Mouse (Mus musculus): ENCODE measurements at regions not wholly inside any gene's neighbourhood (a gene's known extent, or its start where the extent isn't known, plus 50 kb on each side); places are given as distances from the start of the nearest gene placed in this dataset.

- no peak for DNase-seq
These were observed 599.8 kb upstream of the Gcfc2 start for GRCm38 (mm10) chr6:81323690-81324089.

GRCm38 (mm10) chr6:81363969-81364529 lies 559.4 kb upstream of the Gcfc2 start:
- DNase-seq: no peak

GRCm38 (mm10) chr6:81388484-81388883 lies 535.0 kb upstream of the Gcfc2 start:
- no peak for DNase-seq

- DNase-seq: no peak
These were observed 520.3 kb upstream of the Gcfc2 start for GRCm38 (mm10) chr6:81403122-81403521.

GRCm38 (mm10) chr6:81413611-81414010 lies 509.9 kb upstream of the Gcfc2 start:
- peak; percentile 87 for DNase-seq

GRCm38 (mm10) chr6:81434745-81435144 lies 488.7 kb upstream of the Gcfc2 start:
- no peak for DNase-seq

- DNase-seq: no peak
These were observed 484.3 kb upstream of the Gcfc2 start for GRCm38 (mm10) chr6:81438951-81439722.

- DNase-seq: peak; percentile 18
These were observed 482.1 kb upstream of the Gcfc2 start for GRCm38 (mm10) chr6:81441396-81441795.

GRCm38 (mm10) chr6:81446019-81446800 lies 477.3 kb upstream of the Gcfc2 start:
- no peak for DNase-seq

- peak; percentile 36 for DNase-seq
These were observed 475.8 kb upstream of the Gcfc2 start for GRCm38 (mm10) chr6:81447701-81448100.

GRCm38 (mm10) chr6:81448366-81448765 lies 475.1 kb upstream of the Gcfc2 start:
- DNase-seq: no peak

- DNase-seq: no peak
These were observed 462.4 kb upstream of the Gcfc2 start for GRCm38 (mm10) chr6:81461095-81461494.

GRCm38 (mm10) chr6:81464442-81464841 lies 459.0 kb upstream of the Gcfc2 start:
- no peak for DNase-seq

GRCm38 (mm10) chr6:81466536-81466935 lies 456.9 kb upstream of the Gcfc2 start:
- peak; percentile 27 for DNase-seq

GRCm38 (mm10) chr6:81471340-81471955 lies 452.0 kb upstream of the Gcfc2 start:
- peak; percentile 83 for DNase-seq

- no peak for DNase-seq
These were observed 451.0 kb upstream of the Gcfc2 start for GRCm38 (mm10) chr6:81472506-81472905.

GRCm38 (mm10) chr6:81474786-81475185 lies 448.7 kb upstream of the Gcfc2 start:
- DNase-seq: no peak

- no peak for DNase-seq
These were observed 436.5 kb upstream of the Gcfc2 start for GRCm38 (mm10) chr6:81487006-81487405.

GRCm38 (mm10) chr6:81496239-81496638 lies 427.2 kb upstream of the Gcfc2 start:
- DNase-seq: no peak

- DNase-seq: no peak
These were observed 406.3 kb upstream of the Gcfc2 start for GRCm38 (mm10) chr6:81517185-81517584.

GRCm38 (mm10) chr6:81562260-81562659 lies 361.2 kb upstream of the Gcfc2 start:
- no peak for DNase-seq

- no peak for DNase-seq
These were observed 360.3 kb upstream of the Gcfc2 start for GRCm38 (mm10) chr6:81563192-81563591.

GRCm38 (mm10) chr6:81564295-81564694 lies 359.2 kb upstream of the Gcfc2 start:
- DNase-seq: no peak
